Mouse (Mus musculus): Measurements from ENCODE around the gene Olfr1395.

GRCm38 (mm10) chr11:49195819-49196322 lies 53.8 kb downstream of the Olfr1395 start:
- TF ChIP-seq CTCF (IDR thresholded peaks at IDR 0.05; ENCODE audit: low read depth): peak; percentile 27; the same call in 1 of the 2 replicates
- no peak for TF ChIP-seq EP300 (optimal IDR thresholded peaks at IDR 0.05)

Data from stomach, postnatal 0 days (tissue).